In genomic region chr11:53734970-53735681, GRCm38 (mm10) we compare ENCODE assay signal across 11 mouse cellular contexts. TPM values are rescaled to one million over a fixed set of nuclear protein-coding genes. Genes with fewer than 3 reads are reported as not detected.
A peak's percentile ranks its signal among the peaks of the same experiment; 100 is the strongest.
DNase-seq lines count a peak whose midpoint lies in the region; ATAC-seq and TF ChIP-seq lines count a peak whose summit lies in the region.
"Had no signal": no experiment of that assay in that cellular context is flagged by ENCODE, and none has a peak within 500 bp of the region (broad histone marks: within the 10 kb centered on the region; RNA-seq: fewer than 3 reads in every experiment).

No protein-coding gene starts in this region.

- H3K4me1 ChIP-seq in hindbrain, embryonic 13.5 days (replicated peaks): no peaks in the 10 kb centered on the region
- H3K4me1 ChIP-seq in hindbrain, embryonic 10.5 days (replicated peaks): no peaks in the 10 kb centered on the region
- peaks cover 24% of the 10 kb centered on the region for H3K4me1 ChIP-seq in testis, adult 2 months (ENCODE audit: control insufficient read depth, insufficient read depth, low read length)
- H3K4me1 ChIP-seq in hindbrain, embryonic 16.5 days (ENCODE audit: control insufficient read depth, insufficient read depth, low read depth, low read length): no peaks in the 10 kb centered on the region
- H3K4me1 ChIP-seq in stomach, embryonic 16.5 days (ENCODE audit: control insufficient read depth, insufficient read depth, low read length): no peaks in the 10 kb centered on the region
- H3K4me1 ChIP-seq in kidney, adult 2 months (ENCODE audit: control insufficient read depth, insufficient read depth, low read length): no peaks in the 10 kb centered on the region
- H3K4me1 ChIP-seq: neural tube, embryonic 13.5 days had no signal

- no peak for TF ChIP-seq CTCF in testis, adult 2 months (IDR thresholded peaks at IDR 0.05; ENCODE audit: control insufficient read depth, insufficient read depth, insufficient replicate concordance, low read depth, low read length)
- TF ChIP-seq CTCF in kidney, adult 2 months (conservative IDR thresholded peaks at IDR 0.05; ENCODE audit: insufficient read depth, insufficient read length, low read depth, low read length): no peak

- no peak overlapping the region for H3K4me3 ChIP-seq in hindbrain, embryonic 13.5 days
- no peak overlapping the region for H3K4me3 ChIP-seq in hindbrain, embryonic 10.5 days
- peak overlapping the region; percentile 65 for H3K4me3 ChIP-seq in testis, adult 2 months (ENCODE audit: control insufficient read depth, low read depth, low read length)
- H3K4me3 ChIP-seq in hindbrain, embryonic 16.5 days (ENCODE audit: low read length): no peak overlapping the region
- H3K4me3 ChIP-seq in stomach, embryonic 16.5 days (replicated peaks; ENCODE audit: low read length): no peak overlapping the region
- H3K4me3 ChIP-seq in kidney, adult 2 months (ENCODE audit: insufficient read depth, low read depth, low read length): no peak overlapping the region

- no peaks in the 10 kb centered on the region for H3K27me3 ChIP-seq in hindbrain, embryonic 13.5 days
- no peaks in the 10 kb centered on the region for H3K27me3 ChIP-seq in hindbrain, embryonic 10.5 days (ENCODE audit: insufficient read depth, poor library complexity, severe bottlenecking)
- H3K27me3 ChIP-seq in testis, adult 2 months (ENCODE audit: control insufficient read depth, insufficient read depth, low read length): no peaks in the 10 kb centered on the region
- no peaks in the 10 kb centered on the region for H3K27me3 ChIP-seq in hindbrain, embryonic 16.5 days (replicated peaks; ENCODE audit: control insufficient read depth, insufficient read depth, low read length)
- H3K27me3 ChIP-seq in stomach, embryonic 16.5 days (ENCODE audit: control insufficient read depth, insufficient read depth, low read length): no peaks in the 10 kb centered on the region
- H3K27me3 ChIP-seq in kidney, adult 2 months (replicated peaks; ENCODE audit: control insufficient read depth, insufficient read depth, low read length): no peaks in the 10 kb centered on the region
- H3K27me3 ChIP-seq: neural tube, embryonic 13.5 days had no signal

- no peak for TF ChIP-seq POLR2A in testis, adult 2 months (IDR thresholded peaks at IDR 0.05; ENCODE audit: control insufficient read depth, low read depth, low read length)
- no peak for TF ChIP-seq POLR2A in kidney, adult 2 months (IDR thresholded peaks at IDR 0.05; ENCODE audit: low read depth, low read length)

- WGBS in hindbrain, embryonic 13.5 days: 71% methylated on average over 18 of the region's 18 CpGs
- 72% methylated on average over 18 of the region's 18 CpGs for WGBS in hindbrain, embryonic 10.5 days
- WGBS in hindbrain, embryonic 16.5 days: 71% methylated on average over 18 of the region's 18 CpGs
- 64% methylated on average over 18 of the region's 18 CpGs for WGBS in stomach, embryonic 16.5 days
- WGBS in kidney, adult 2 months: 64% methylated on average over 18 of the region's 18 CpGs

- no peaks in the 10 kb centered on the region for H3K9me3 ChIP-seq in hindbrain, embryonic 13.5 days
- no peaks in the 10 kb centered on the region for H3K9me3 ChIP-seq in hindbrain, embryonic 10.5 days
- H3K9me3 ChIP-seq in hindbrain, embryonic 16.5 days (ENCODE audit: control insufficient read depth, low read length): no peaks in the 10 kb centered on the region
- H3K9me3 ChIP-seq in stomach, embryonic 16.5 days (replicated peaks; ENCODE audit: control insufficient read depth, low read length): no peaks in the 10 kb centered on the region
- H3K9me3 ChIP-seq: neural tube, embryonic 13.5 days had no signal

- no peaks in the 10 kb centered on the region for H3K36me3 ChIP-seq in hindbrain, embryonic 13.5 days
- no peaks in the 10 kb centered on the region for H3K36me3 ChIP-seq in hindbrain, embryonic 10.5 days
- no peaks in the 10 kb centered on the region for H3K36me3 ChIP-seq in testis, adult 2 months (ENCODE audit: control insufficient read depth, insufficient read depth, low read length)
- no peaks in the 10 kb centered on the region for H3K36me3 ChIP-seq in hindbrain, embryonic 16.5 days (ENCODE audit: control insufficient read depth, insufficient read depth, low read length)
- no peaks in the 10 kb centered on the region for H3K36me3 ChIP-seq in stomach, embryonic 16.5 days (ENCODE audit: control insufficient read depth, insufficient read depth, low read length)
- H3K36me3 ChIP-seq in kidney, adult 2 months (ENCODE audit: control insufficient read depth, insufficient read depth, low read length): no peaks in the 10 kb centered on the region
- H3K36me3 ChIP-seq: neural tube, embryonic 13.5 days had no signal

- H3K9ac ChIP-seq in hindbrain, embryonic 13.5 days: no peak overlapping the region
- no peak overlapping the region for H3K9ac ChIP-seq in hindbrain, embryonic 16.5 days (ENCODE audit: low read depth, low read length)
- no peak overlapping the region for H3K9ac ChIP-seq in stomach, embryonic 16.5 days (ENCODE audit: low read length)

- no peak overlapping the region; the same call in 1 of the 2 replicates for H3K4me2 ChIP-seq in hindbrain, embryonic 13.5 days
- H3K4me2 ChIP-seq in hindbrain, embryonic 16.5 days (ENCODE audit: low read length): peak overlapping the region; percentile 56
- 0 out of 2 replicates have a peak overlapping the region, but pooled peaks have one; percentile 47 for H3K4me2 ChIP-seq in stomach, embryonic 16.5 days (ENCODE audit: low read depth, low read length)

- no peak overlapping the region for H3K27ac ChIP-seq in hindbrain, embryonic 13.5 days
- H3K27ac ChIP-seq in hindbrain, embryonic 10.5 days: no peak overlapping the region
- H3K27ac ChIP-seq in testis, adult 2 months (ENCODE audit: control insufficient read depth, insufficient read depth, low read depth, low read length): no peak overlapping the region
- no peak overlapping the region for H3K27ac ChIP-seq in hindbrain, embryonic 16.5 days (ENCODE audit: low read depth, low read length)
- no peak overlapping the region for H3K27ac ChIP-seq in stomach, embryonic 16.5 days (ENCODE audit: low read length)
- H3K27ac ChIP-seq in kidney, adult 2 months (ENCODE audit: insufficient read depth, low read depth, low read length): no peak overlapping the region
- H3K27ac ChIP-seq: neural tube, embryonic 13.5 days had no signal

- no peak for DNase-seq in hindbrain, embryonic 10.5 days (ENCODE audit: low spot score)
- DNase-seq in testis, postnatal 14 days (ENCODE audit: low spot score): no peak
- no peak for DNase-seq in right cerebral cortex, postnatal 25 days
- no peak for DNase-seq in kidney, adult 2 months

- 0 out of 2 replicates have a peak, but pooled peaks have one; percentile 7 for ATAC-seq in hindbrain, embryonic 13.5 days (ENCODE audit: low FRiP score)
- ATAC-seq in hindbrain, embryonic 16.5 days: no peak
- ATAC-seq in stomach, embryonic 16.5 days (ENCODE audit: insufficient read depth, low FRiP score): no peak

RNA-seq across cellular contexts. Expression of gene Il5, which starts 14.5 kb away (rescaled TPM):
- not detected in 2 replicates for polyA plus RNA-seq in hindbrain, embryonic 13.5 days (2015; fragmentation: Nextera tagmentation; extraction: Ambion mirVana)
- polyA plus RNA-seq in hindbrain, embryonic 10.5 days (2016; fragmentation: Nextera tagmentation; extraction: Ambion mirVana): not detected in 2 replicates
- 0.23 and 0.27 TPM in 2 replicates for polyA plus RNA-seq in testis, adult 2 months (2012; rRNA removed)
- not detected in 2 replicates for polyA plus RNA-seq in hindbrain, embryonic 16.5 days (2015; fragmentation: Nextera tagmentation; extraction: Ambion mirVana)
- 0.15 TPM in 1 of 2 replicates, not detected in the other for polyA plus RNA-seq in stomach, embryonic 16.5 days (2015; fragmentation: Nextera tagmentation; extraction: Ambion mirVana)
- 0.08 TPM in 1 of 2 replicates, not detected in the other for polyA plus RNA-seq in kidney, adult 2 months (2012; rRNA removed)
- polyA plus RNA-seq: brain, embryonic 14.5 days; neural tube, embryonic 13.5 days; stomach, embryonic 14.5 days had no signal

RNA-seq across cellular contexts. Expression of gene Rad50, which starts 28.0 kb away (rescaled TPM):
- polyA plus RNA-seq in hindbrain, embryonic 13.5 days (2015; fragmentation: Nextera tagmentation; extraction: Ambion mirVana): 12.4 and 12.7 TPM in 2 replicates
- polyA plus RNA-seq in hindbrain, embryonic 10.5 days (2016; fragmentation: Nextera tagmentation; extraction: Ambion mirVana): 13.7 and 21.9 TPM in 2 replicates
- polyA plus RNA-seq in testis, adult 2 months (2012; rRNA removed): 3.0 and 3.2 TPM in 2 replicates
- polyA plus RNA-seq in hindbrain, embryonic 16.5 days (2015; fragmentation: Nextera tagmentation; extraction: Ambion mirVana): 11.7 and 12.3 TPM in 2 replicates
- 25.2 and 27.8 TPM in 2 replicates for polyA plus RNA-seq in stomach, embryonic 16.5 days (2015; fragmentation: Nextera tagmentation; extraction: Ambion mirVana)
- 3.0 and 4.0 TPM in 2 replicates for polyA plus RNA-seq in kidney, adult 2 months (2012; rRNA removed)

RNA-seq across cellular contexts. Expression of gene Irf1, which starts 34.7 kb away (rescaled TPM):
- 2.5 and 2.9 TPM in 2 replicates for polyA plus RNA-seq in hindbrain, embryonic 13.5 days (2015; fragmentation: Nextera tagmentation; extraction: Ambion mirVana)
- 3.6 and 4.2 TPM in 2 replicates for polyA plus RNA-seq in hindbrain, embryonic 10.5 days (2016; fragmentation: Nextera tagmentation; extraction: Ambion mirVana)
- polyA plus RNA-seq in testis, adult 2 months (2012; rRNA removed): 3.4 TPM in 2 replicates
- polyA plus RNA-seq in hindbrain, embryonic 16.5 days (2015; fragmentation: Nextera tagmentation; extraction: Ambion mirVana): 3.5 and 3.9 TPM in 2 replicates
- 25.8 and 29.4 TPM in 2 replicates for polyA plus RNA-seq in stomach, embryonic 16.5 days (2015; fragmentation: Nextera tagmentation; extraction: Ambion mirVana)
- polyA plus RNA-seq in kidney, adult 2 months (2012; rRNA removed): 31.5 and 35.5 TPM in 2 replicates

RNA-seq across cellular contexts. Expression of gene Gm17334, which starts 37.9 kb away (rescaled TPM):
- polyA plus RNA-seq in hindbrain, embryonic 13.5 days (2015; fragmentation: Nextera tagmentation; extraction: Ambion mirVana): not detected in 2 replicates
- polyA plus RNA-seq in hindbrain, embryonic 10.5 days (2016; fragmentation: Nextera tagmentation; extraction: Ambion mirVana): not detected in 2 replicates
- not detected in 2 replicates for polyA plus RNA-seq in testis, adult 2 months (2012; rRNA removed)
- polyA plus RNA-seq in hindbrain, embryonic 16.5 days (2015; fragmentation: Nextera tagmentation; extraction: Ambion mirVana): not detected in 2 replicates
- 0.51 TPM in 1 of 2 replicates, not detected in the other for polyA plus RNA-seq in stomach, embryonic 16.5 days (2015; fragmentation: Nextera tagmentation; extraction: Ambion mirVana)
- 0.91 and 1.1 TPM in 2 replicates for polyA plus RNA-seq in kidney, adult 2 months (2012; rRNA removed)
- polyA plus RNA-seq: brain, embryonic 14.5 days; neural tube, embryonic 13.5 days had no signal
